Mouse (Mus musculus): ENCODE measurements at regions not wholly inside any gene's neighbourhood (a gene's known extent, or its start where the extent isn't known, plus 50 kb on each side); places are given as distances from the start of the nearest gene placed in this dataset.

GRCm38 (mm10) chr12:68775503-68775902 lies 383.5 kb downstream of the Rps29 start:
- TF ChIP-seq CTCF (IDR thresholded peaks at IDR 0.05; ENCODE audit: insufficient read depth, low read depth, low read length) (no peak), POLR2A (IDR thresholded peaks at IDR 0.05; ENCODE audit: insufficient read depth, low read depth, low read length) (no peak)
